Mouse (Mus musculus) heart, postnatal 36 days (tissue): ENCODE measurements at regions not wholly inside any gene's neighbourhood (a gene's known extent, or its start where the extent isn't known, plus 50 kb on each side); places are given as distances from the start of the nearest gene placed in this dataset.
"Not testable (repeated sequence)": the region's sequence is repeated elsewhere in the genome, so short reads cannot be mapped to it uniquely, and the experiment has no call there.

Experiments
- DNase-seq, 2 experiments: peaks; one replicate each; pipeline ENCODE4 v3.0.0; 2021 to 2022
- intact Hi-C: fragments of 180-260 bp; cut with DNase I; formaldehyde crosslinking; loops from one replicate; pipeline ENCODE4 v1.15.1; 2025

- DNase-seq = no peak
- intact Hi-C loops = no loop called here
Observed at GRCm38 (mm10) chr13:107568701-107569121, 475.5 kb upstream of the Smim15 start.

GRCm38 (mm10) chr13:107562463-107562862 is 481.8 kb upstream of the Smim15 start:
- DNase-seq = no peak
- intact Hi-C loops = no loop called here

- intact Hi-C loops = no loop called here
- no peak for DNase-seq
Observed at GRCm38 (mm10) chr13:107561529-107561928, 482.7 kb upstream of the Smim15 start.

- intact Hi-C loops = no loop called here
Observed at GRCm38 (mm10) chr13:107555958-107556357, 488.3 kb upstream of the Smim15 start.

GRCm38 (mm10) chr13:107554091-107554490 is 490.2 kb upstream of the Smim15 start:
- no peak for DNase-seq
- intact Hi-C loops = no loop called here

More at GRCm38 (mm10) chr13:107555958-107556357, 488.3 kb upstream of the Smim15 start:
- DNase-seq = no peak

GRCm38 (mm10) chr13:107552165-107552564 is 492.1 kb upstream of the Smim15 start:
- DNase-seq = no peak
- intact Hi-C loops = no loop called here

GRCm38 (mm10) chr13:107549995-107550394 is 494.3 kb upstream of the Smim15 start:
- intact Hi-C loops, DNase-seq: not testable (repeated sequence)

- DNase-seq = no peak
- intact Hi-C loops = no loop called here
Observed at GRCm38 (mm10) chr13:107547073-107547472, 497.2 kb upstream of the Smim15 start.

- DNase-seq = no peak
- intact Hi-C loops = no loop called here
Observed at GRCm38 (mm10) chr13:107546181-107546900, 497.9 kb upstream of the Smim15 start.

GRCm38 (mm10) chr13:107541635-107541955 is 502.7 kb upstream of the Smim15 start:
- DNase-seq = no peak
- intact Hi-C loops = no loop called here

GRCm38 (mm10) chr13:107540784-107541634 is 503.2 kb upstream of the Smim15 start:
- DNase-seq = no peak
- intact Hi-C loops = no loop called here

- DNase-seq = no peak
- intact Hi-C loops = no loop called here
Observed at GRCm38 (mm10) chr13:107540305-107540704, 503.9 kb upstream of the Smim15 start.

GRCm38 (mm10) chr13:107539867-107540266 is 504.4 kb upstream of the Smim15 start:
- DNase-seq = no peak
- intact Hi-C loops = no loop called here

- intact Hi-C loops = no loop called here
Observed at GRCm38 (mm10) chr13:107539326-107539725, 504.9 kb upstream of the Smim15 start.

GRCm38 (mm10) chr13:107535213-107535612 is 509.0 kb upstream of the Smim15 start:
- intact Hi-C loops = no loop called here
- no peak for DNase-seq

More at GRCm38 (mm10) chr13:107539326-107539725, 504.9 kb upstream of the Smim15 start:
- DNase-seq = no peak

GRCm38 (mm10) chr13:107533323-107533722 is 510.9 kb upstream of the Smim15 start:
- no peak for DNase-seq
- intact Hi-C loops = no loop called here

GRCm38 (mm10) chr13:107531528-107531927 is 509.6 kb upstream of the Kif2a start:
- DNase-seq = no peak
- intact Hi-C loops = no loop called here

GRCm38 (mm10) chr13:107531026-107531425 is 509.1 kb upstream of the Kif2a start:
- no peak for DNase-seq
- intact Hi-C loops = no loop called here

- DNase-seq = no peak
- intact Hi-C loops = no loop called here
Observed at GRCm38 (mm10) chr13:107530392-107530791, 508.5 kb upstream of the Kif2a start.

GRCm38 (mm10) chr13:107528724-107529456 is 507.0 kb upstream of the Kif2a start:
- no peak for DNase-seq
- intact Hi-C loops = no loop called here

- intact Hi-C loops = no loop called here
- no peak for DNase-seq
Observed at GRCm38 (mm10) chr13:107522942-107523341, 501.0 kb upstream of the Kif2a start.
